Mouse (Mus musculus) heart, embryonic 11.5 days (tissue): ENCODE data around the gene Reep3. TPM values are rescaled to one million over a fixed set of nuclear protein-coding genes. Genes with fewer than 3 reads are reported as not detected.

Experiments used
- ATAC-seq: fragments of 200-750 bp; cut with Nextera tagmentation; replicated peaks from 2 replicates; pipeline ENCODE4 v1.8.0; 2017; ENCODE audit warnings: moderate library complexity; ENCODE audit not compliant: insufficient number of reproducible peaks, low FRiP score, low TSS enrichment
- H3K27ac ChIP-seq: fragments of 300-500 bp; sonication (generic); 2 replicates; pipeline ENCODE4 v1.5.1; 2014; ENCODE audit warnings: mild to moderate bottlenecking, low read depth, low read length
- H3K27me3 ChIP-seq: fragments of 300-500 bp; sonication (generic); 2 replicates; pipeline ENCODE4 v1.6.1; 2014; ENCODE audit warnings: mild to moderate bottlenecking, low read length, mixed read lengths; ENCODE audit not compliant: control insufficient read depth, insufficient read depth
- H3K36me3 ChIP-seq: fragments of 300-500 bp; sonication (generic); 2 replicates; pipeline ENCODE4 v1.6.1; 2014; ENCODE audit warnings: mild to moderate bottlenecking, low read length, moderate library complexity, mixed read lengths; ENCODE audit not compliant: control insufficient read depth, insufficient read depth
- H3K4me1 ChIP-seq: fragments of 300-500 bp; sonication (generic); 2 replicates; pipeline ENCODE4 v1.6.1; 2014; ENCODE audit warnings: low read length; ENCODE audit not compliant: control insufficient read depth, insufficient read depth
- H3K4me2 ChIP-seq: fragments of 300-500 bp; sonication (generic); 2 replicates; pipeline ENCODE4 v1.6.1; 2014; ENCODE audit warnings: mild to moderate bottlenecking, moderate library complexity
- H3K4me3 ChIP-seq: fragments of 300-500 bp; sonication (generic); 2 replicates; pipeline ENCODE4 v1.5.1; 2014; ENCODE audit warnings: low read depth, low read length
- H3K9ac ChIP-seq: fragments of 300-500 bp; sonication (generic); 2 replicates; pipeline ENCODE4 v1.6.1; 2014; ENCODE audit warnings: mild to moderate bottlenecking, low read depth, low read length, moderate library complexity
- H3K9me3 ChIP-seq: fragments of 300-500 bp; sonication (generic); replicated peaks from 2 replicates; pipeline ENCODE4 v1.6.1; 2016; ENCODE audit warnings: low read length; ENCODE audit not compliant: control insufficient read depth
- WGBS: fragments of 180-500 bp; shearing (Covaris S2); extraction: QIAGEN DNeasy Blood & Tissue Kit; methylation state at CpG from one replicate; pipeline ENCODE4 v1.1.7; 2014; ENCODE audit not compliant: insufficient replicate concordance; 5-methylcytosine and 5-hydroxymethylcytosine counted together
- polyA plus RNA-seq: library from polyadenylated mRNA; unstranded; fragments of >200 nt; fragmentation: Nextera tagmentation; extraction: Ambion mirVana; gene quantifications from 2 replicates; pipeline ENCODE4 v1.2.1, GENCODE M21; 2014

Gene Reep3
- polyA plus RNA-seq, 1 experiment from 2014 or later: 23.7 TPM

GRCm38 (mm10) chr10:67036141-67036540, 60.6 kb downstream of the Reep3 start:
- ATAC-seq: no peak
- WGBS: 67% methylated on average over 5 of the region's 5 CpGs

GRCm38 (mm10) chr10:67031186-67031585, 65.6 kb downstream of the Reep3 start:
- H3K27ac ChIP-seq: no peak overlapping the region
- no peak overlapping the region for H3K4me2 ChIP-seq
- H3K27me3 ChIP-seq: no peaks in the 10 kb centered on the region
- no peak for ATAC-seq
- no peaks in the 10 kb centered on the region for H3K9me3 ChIP-seq
- WGBS: 36% methylated on average over 7 of the region's 7 CpGs
- peaks cover 1% of the 10 kb centered on the region; the same call in 1 of the 2 replicates for H3K4me1 ChIP-seq
- H3K36me3 ChIP-seq: peaks cover 5% of the 10 kb centered on the region; the same call in 1 of the 2 replicates
- no peak overlapping the region for H3K4me3 ChIP-seq
- no peak overlapping the region for H3K9ac ChIP-seq

More at GRCm38 (mm10) chr10:67036141-67036540, 60.6 kb downstream of the Reep3 start:
- Histone ChIP-seq H3K27ac (no peak overlapping the region), H3K4me1 (peaks cover 4% of the 10 kb centered on the region; the same call in 1 of the 2 replicates), H3K27me3 (no peaks in the 10 kb centered on the region), H3K9me3 (no peaks in the 10 kb centered on the region), H3K4me3 (no peak overlapping the region), H3K9ac (no peak overlapping the region), H3K4me2 (no peak overlapping the region), H3K36me3 (no peaks in the 10 kb centered on the region; the same call in 1 of the 2 replicates)

GRCm38 (mm10) chr10:67029297-67029696, 67.4 kb downstream of the Reep3 start:
- Histone ChIP-seq H3K9ac (no peak overlapping the region), H3K27ac (no peak overlapping the region), H3K4me1 (peaks cover 10% of the 10 kb centered on the region), H3K4me2 (no peak overlapping the region), H3K36me3 (peaks cover 5% of the 10 kb centered on the region; the same call in 1 of the 2 replicates), H3K27me3 (no peaks in the 10 kb centered on the region), H3K9me3 (no peaks in the 10 kb centered on the region), H3K4me3 (no peak overlapping the region)
- no peak for ATAC-seq
- WGBS: 81% methylated on average over 12 of the region's 12 CpGs

GRCm38 (mm10) chr10:67026375-67026774, 70.4 kb downstream of the Reep3 start:
- Histone ChIP-seq H3K4me2 (no peak overlapping the region), H3K36me3 (peaks cover 5% of the 10 kb centered on the region; the same call in 1 of the 2 replicates), H3K9ac (no peak overlapping the region), H3K4me3 (no peak overlapping the region), H3K27ac (peak overlapping the region; percentile 57; the same call in 1 of the 2 replicates), H3K27me3 (no peaks in the 10 kb centered on the region), H3K9me3 (no peaks in the 10 kb centered on the region), H3K4me1 (peaks cover 10% of the 10 kb centered on the region)
- no peak for ATAC-seq
- 87% methylated on average over 8 of the region's 8 CpGs for WGBS

- no peak overlapping the region for H3K4me3 ChIP-seq
- peaks cover 10% of the 10 kb centered on the region for H3K4me1 ChIP-seq
- ATAC-seq: peak; percentile 63; the same call in 1 of the 2 replicates
- peaks cover 5% of the 10 kb centered on the region; the same call in 1 of the 2 replicates for H3K36me3 ChIP-seq
- H3K9me3 ChIP-seq: no peaks in the 10 kb centered on the region
- 40% methylated on average over 10 of the region's 10 CpGs for WGBS
- H3K4me2 ChIP-seq: no peak overlapping the region
- 0 out of 2 replicates have a peak overlapping the region, but pooled peaks have one; percentile 36 for H3K9ac ChIP-seq
- no peaks in the 10 kb centered on the region for H3K27me3 ChIP-seq
- peak overlapping the region; percentile 57 for H3K27ac ChIP-seq
Observed at GRCm38 (mm10) chr10:67025573-67026236, 71.0 kb downstream of the Reep3 start.

- H3K27me3 ChIP-seq: no peaks in the 10 kb centered on the region
- no peak overlapping the region for H3K4me3 ChIP-seq
- H3K36me3 ChIP-seq: peaks cover 2% of the 10 kb centered on the region; the same call in 1 of the 2 replicates
- ATAC-seq: no peak
- H3K4me2 ChIP-seq: no peak overlapping the region
- H3K27ac ChIP-seq: no peak overlapping the region
- WGBS: 93% methylated on average over 6 of the region's 6 CpGs
- no peak overlapping the region for H3K9ac ChIP-seq
- H3K9me3 ChIP-seq: no peaks in the 10 kb centered on the region
- H3K4me1 ChIP-seq: peaks cover 10% of the 10 kb centered on the region
Observed at GRCm38 (mm10) chr10:67024391-67024790, 72.4 kb downstream of the Reep3 start.

GRCm38 (mm10) chr10:67023092-67023491, 73.7 kb downstream of the Reep3 start:
- H3K4me1 ChIP-seq: peaks cover 10% of the 10 kb centered on the region
- H3K27ac ChIP-seq: no peak overlapping the region
- no peak overlapping the region for H3K4me3 ChIP-seq
- H3K9ac ChIP-seq: no peak overlapping the region
- H3K4me2 ChIP-seq: no peak overlapping the region
- no peaks in the 10 kb centered on the region for H3K27me3 ChIP-seq
- H3K9me3 ChIP-seq: no peaks in the 10 kb centered on the region
- no peak for ATAC-seq
- 82% methylated on average over 9 of the region's 9 CpGs for WGBS
- H3K36me3 ChIP-seq: no peaks in the 10 kb centered on the region

GRCm38 (mm10) chr10:67021494-67021893, 75.3 kb downstream of the Reep3 start:
- no peaks in the 10 kb centered on the region for H3K36me3 ChIP-seq
- H3K4me3 ChIP-seq: no peak overlapping the region
- no peak for ATAC-seq
- no peak overlapping the region for H3K27ac ChIP-seq
- H3K9ac ChIP-seq: no peak overlapping the region
- 87% methylated on average over 13 of the region's 13 CpGs for WGBS
- H3K4me2 ChIP-seq: no peak overlapping the region
- H3K4me1 ChIP-seq: peaks cover 18% of the 10 kb centered on the region
- no peaks in the 10 kb centered on the region for H3K27me3 ChIP-seq
- H3K9me3 ChIP-seq: no peaks in the 10 kb centered on the region

GRCm38 (mm10) chr10:67018875-67019274, 77.9 kb downstream of the Reep3 start:
- 0 out of 2 replicates have a peak, but pooled peaks have one; percentile 49 for ATAC-seq
- Histone ChIP-seq H3K9ac (no peak overlapping the region), H3K27ac (no peak overlapping the region)

More at GRCm38 (mm10) chr10:67018875-67019274, 77.9 kb downstream of the Reep3 start:
- no peaks in the 10 kb centered on the region for H3K36me3 ChIP-seq
- H3K27me3 ChIP-seq: no peaks in the 10 kb centered on the region
- H3K4me3 ChIP-seq: no peak overlapping the region
- WGBS: 71% methylated on average over 6 of the region's 6 CpGs
- no peak overlapping the region for H3K4me2 ChIP-seq
- no peaks in the 10 kb centered on the region for H3K9me3 ChIP-seq
- H3K4me1 ChIP-seq: peaks cover 8% of the 10 kb centered on the region
